Mouse (Mus musculus): ENCODE results near the gene Sipa1l1. TPM values are rescaled to one million over a fixed set of nuclear protein-coding genes. Genes with fewer than 3 reads are reported as not detected.

The Sipa1l1 gene
- polyA plus RNA-seq, 1 experiment from 2014 or later: 14.3 TPM

GRCm38 (mm10) chr12:82365276-82365875, 196.3 kb downstream of the Sipa1l1 start:
- Histone ChIP-seq H3K4me3 (replicated peaks) (no peak overlapping the region), H3K9ac (replicated peaks) (no peak overlapping the region), H3K4me1 (replicated peaks) (peaks cover 25% of the 10 kb centered on the region), H3K9me3 (no peaks in the 10 kb centered on the region), H3K36me3 (no peaks in the 10 kb centered on the region), H3K27ac (no peak overlapping the region), H3K27me3 (no peaks in the 10 kb centered on the region), H3K4me2 (replicated peaks) (no peak overlapping the region)
- ATAC-seq: no peak
- 62% methylated on average over 5 of the region's 5 CpGs for WGBS

GRCm38 (mm10) chr12:82366754-82367153, 197.6 kb downstream of the Sipa1l1 start:
- H3K36me3 ChIP-seq: no peaks in the 10 kb centered on the region
- H3K9me3 ChIP-seq: no peaks in the 10 kb centered on the region
- no peak overlapping the region for H3K27ac ChIP-seq
- ATAC-seq: no peak
- H3K4me1 ChIP-seq (replicated peaks): peaks cover 38% of the 10 kb centered on the region
- H3K9ac ChIP-seq (replicated peaks): no peak overlapping the region
- H3K4me2 ChIP-seq (replicated peaks): no peak overlapping the region
- H3K27me3 ChIP-seq: no peaks in the 10 kb centered on the region
- WGBS: 92% methylated on average over 6 of the region's 6 CpGs
- H3K4me3 ChIP-seq (replicated peaks): no peak overlapping the region

GRCm38 (mm10) chr12:82367345-82367744, 198.2 kb downstream of the Sipa1l1 start:
- H3K27me3 ChIP-seq: no peaks in the 10 kb centered on the region
- no peak overlapping the region for H3K9ac ChIP-seq (replicated peaks)
- peaks cover 43% of the 10 kb centered on the region for H3K4me1 ChIP-seq (replicated peaks)
- no peak overlapping the region for H3K4me3 ChIP-seq (replicated peaks)
- WGBS: 96% methylated on average over 2 of the region's 2 CpGs
- H3K36me3 ChIP-seq: no peaks in the 10 kb centered on the region
- H3K4me2 ChIP-seq (replicated peaks): no peak overlapping the region
- no peak overlapping the region for H3K27ac ChIP-seq
- no peaks in the 10 kb centered on the region for H3K9me3 ChIP-seq
- no peak for ATAC-seq

- no peak for ATAC-seq
- Histone ChIP-seq H3K36me3 (no peaks in the 10 kb centered on the region), H3K4me3 (replicated peaks) (no peak overlapping the region), H3K27ac (no peak overlapping the region), H3K9ac (replicated peaks) (no peak overlapping the region), H3K4me1 (replicated peaks) (peaks cover 46% of the 10 kb centered on the region), H3K4me2 (replicated peaks) (no peak overlapping the region), H3K27me3 (no peaks in the 10 kb centered on the region), H3K9me3 (no peaks in the 10 kb centered on the region)
- 94% methylated on average over 3 of the region's 3 CpGs for WGBS
These were observed 198.9 kb downstream of the Sipa1l1 start for GRCm38 (mm10) chr12:82367986-82368385.

GRCm38 (mm10) chr12:82369402-82370160, 200.5 kb downstream of the Sipa1l1 start:
- no peaks in the 10 kb centered on the region for H3K27me3 ChIP-seq
- H3K9me3 ChIP-seq: no peaks in the 10 kb centered on the region
- ATAC-seq: peak; percentile 74
- no peak overlapping the region for H3K4me2 ChIP-seq (replicated peaks)
- peaks cover 57% of the 10 kb centered on the region for H3K4me1 ChIP-seq (replicated peaks)
- H3K36me3 ChIP-seq: no peaks in the 10 kb centered on the region
- peak overlapping the region; percentile 71 for H3K27ac ChIP-seq
- WGBS: 30% methylated on average over 5 of the region's 5 CpGs
- no peak overlapping the region for H3K4me3 ChIP-seq (replicated peaks)
- no peak overlapping the region for H3K9ac ChIP-seq (replicated peaks)

GRCm38 (mm10) chr12:82371266-82371665, 202.1 kb downstream of the Sipa1l1 start:
- Histone ChIP-seq H3K9ac (replicated peaks) (no peak overlapping the region), H3K4me1 (replicated peaks) (peaks cover 50% of the 10 kb centered on the region), H3K4me2 (replicated peaks) (no peak overlapping the region), H3K36me3 (no peaks in the 10 kb centered on the region), H3K9me3 (no peaks in the 10 kb centered on the region), H3K4me3 (replicated peaks) (no peak overlapping the region), H3K27me3 (no peaks in the 10 kb centered on the region), H3K27ac (no peak overlapping the region)
- no peak for ATAC-seq
- 72% methylated on average over 3 of the region's 3 CpGs for WGBS

- H3K27ac ChIP-seq: peak overlapping the region; percentile 25; the same call in 1 of the 2 replicates
- no peak overlapping the region for H3K9ac ChIP-seq (replicated peaks)
- H3K36me3 ChIP-seq: no peaks in the 10 kb centered on the region
- H3K27me3 ChIP-seq: no peaks in the 10 kb centered on the region
- no peaks in the 10 kb centered on the region for H3K9me3 ChIP-seq
- H3K4me2 ChIP-seq (replicated peaks): no peak overlapping the region
- peaks cover 47% of the 10 kb centered on the region for H3K4me1 ChIP-seq (replicated peaks)
- no peak for ATAC-seq
- no peak overlapping the region for H3K4me3 ChIP-seq (replicated peaks)
These were observed 204.9 kb downstream of the Sipa1l1 start for GRCm38 (mm10) chr12:82374020-82374419.

- Histone ChIP-seq H3K9me3 (no peaks in the 10 kb centered on the region), H3K4me2 (replicated peaks) (no peak overlapping the region), H3K36me3 (peaks cover 9% of the 10 kb centered on the region), H3K9ac (replicated peaks) (no peak overlapping the region), H3K4me3 (replicated peaks) (no peak overlapping the region), H3K4me1 (replicated peaks) (0 out of 2 replicates have a peak, but pooled peaks cover 4% of the 10 kb centered on the region), H3K27ac (no peak overlapping the region), H3K27me3 (no peaks in the 10 kb centered on the region)
- WGBS: 83% methylated on average over 3 of the region's 3 CpGs
- no peak for ATAC-seq
These were observed 213.8 kb downstream of the Sipa1l1 start for GRCm38 (mm10) chr12:82382932-82383331.

GRCm38 (mm10) chr12:82384719-82385118, 215.6 kb downstream of the Sipa1l1 start:
- peaks cover 9% of the 10 kb centered on the region for H3K36me3 ChIP-seq
- no peak overlapping the region for H3K4me3 ChIP-seq (replicated peaks)
- no peak for ATAC-seq
- no peak overlapping the region for H3K27ac ChIP-seq
- H3K4me2 ChIP-seq (replicated peaks): no peak overlapping the region
- H3K9ac ChIP-seq (replicated peaks): no peak overlapping the region
- 0 out of 2 replicates have a peak, but pooled peaks cover 4% of the 10 kb centered on the region for H3K4me1 ChIP-seq (replicated peaks)
- no peaks in the 10 kb centered on the region for H3K9me3 ChIP-seq
- H3K27me3 ChIP-seq: no peaks in the 10 kb centered on the region
- WGBS: 74% methylated on average over 8 of the region's 8 CpGs

- no peak for ATAC-seq
- Histone ChIP-seq H3K4me2 (replicated peaks) (no peak overlapping the region), H3K36me3 (peaks cover 9% of the 10 kb centered on the region), H3K27ac (no peak overlapping the region), H3K9ac (replicated peaks) (no peak overlapping the region), H3K27me3 (no peaks in the 10 kb centered on the region), H3K9me3 (no peaks in the 10 kb centered on the region), H3K4me3 (replicated peaks) (no peak overlapping the region), H3K4me1 (replicated peaks) (0 out of 2 replicates have a peak, but pooled peaks cover 4% of the 10 kb centered on the region)
- 74% methylated on average over 3 of the region's 3 CpGs for WGBS
These were observed 217.9 kb downstream of the Sipa1l1 start for GRCm38 (mm10) chr12:82387042-82387441.

- Histone ChIP-seq H3K9me3 (no peaks in the 10 kb centered on the region), H3K27ac (no peak overlapping the region), H3K27me3 (no peaks in the 10 kb centered on the region), H3K9ac (replicated peaks) (no peak overlapping the region), H3K4me3 (replicated peaks) (no peak overlapping the region), H3K36me3 (peaks cover 9% of the 10 kb centered on the region), H3K4me2 (replicated peaks) (no peak overlapping the region), H3K4me1 (replicated peaks) (no peaks in the 10 kb centered on the region)
- ATAC-seq: no peak
- WGBS: 93% methylated on average over 3 of the region's 3 CpGs
These were observed 218.5 kb downstream of the Sipa1l1 start for GRCm38 (mm10) chr12:82387647-82388046.

- Histone ChIP-seq H3K36me3 (peaks cover 9% of the 10 kb centered on the region), H3K27me3 (no peaks in the 10 kb centered on the region), H3K4me1 (replicated peaks) (no peaks in the 10 kb centered on the region), H3K9ac (replicated peaks) (no peak overlapping the region), H3K9me3 (no peaks in the 10 kb centered on the region), H3K4me2 (replicated peaks) (no peak overlapping the region), H3K4me3 (replicated peaks) (no peak overlapping the region), H3K27ac (no peak overlapping the region)
- no peak for ATAC-seq
These were observed 219.0 kb downstream of the Sipa1l1 start for GRCm38 (mm10) chr12:82388144-82388543.
